ENCODE assay signal across 8 mouse cellular contexts in genomic region chr8:83715771-83716170, GRCm38 (mm10). TPM values are rescaled to one million over a fixed set of nuclear protein-coding genes. Genes with fewer than 3 reads are reported as not detected.
A peak's percentile ranks its signal among the peaks of the same experiment; 100 is the strongest.
DNase-seq lines count a peak whose midpoint lies in the region; ATAC-seq and TF ChIP-seq lines count a peak whose summit lies in the region.

No protein-coding gene starts in this region.

- no peak for ATAC-seq in hindbrain, postnatal 0 days
- no peak for ATAC-seq in neural tube, embryonic 13.5 days (ENCODE audit: low read depth)

- no peak for DNase-seq in left cerebral cortex, adult 2 months (ENCODE audit: extremely low spot score in 1 of 2, low spot score in 2 of 2)
- no peak for DNase-seq in left cerebral cortex, adult 9 months (ENCODE audit: low spot score in 2 of 2)
- no peak for DNase-seq in hindbrain, postnatal 0 days (ENCODE audit: low spot score)
- no peak for DNase-seq in layer of hippocampus, adult 11-12 months (ENCODE audit: low spot score)
- DNase-seq in frontal cortex, postnatal 25 days (ENCODE audit: low spot score in 2 of 2) = no peak
- DNase-seq in frontal cortex, postnatal 36 days (ENCODE audit: low spot score in 2 of 2) = no peak

- no peaks in the 10 kb centered on the region for H3K9me3 ChIP-seq in hindbrain, postnatal 0 days (ENCODE audit: low read length)
- H3K9me3 ChIP-seq in neural tube, embryonic 13.5 days = no peaks in the 10 kb centered on the region

- H3K36me3 ChIP-seq in hindbrain, postnatal 0 days (ENCODE audit: insufficient read depth, low read length) = peaks cover 7% of the 10 kb centered on the region
- peaks cover 14% of the 10 kb centered on the region for H3K36me3 ChIP-seq in neural tube, embryonic 13.5 days

- TF ChIP-seq POLR2A in cortical plate, adult 2 months (IDR thresholded peaks at IDR 0.05; ENCODE audit: extremely low read depth, insufficient read depth, low read length) = no peak

- peak overlapping the region; percentile 85 for H3K4me2 ChIP-seq in hindbrain, postnatal 0 days (ENCODE audit: low read depth, low read length)
- H3K4me2 ChIP-seq in neural tube, embryonic 13.5 days = peak overlapping the region; percentile 97

- peak overlapping the region; percentile 96 for H3K27ac ChIP-seq in left cerebral cortex, adult 2 months
- no peak overlapping the region for H3K27ac ChIP-seq in cortical plate, adult 2 months (ENCODE audit: insufficient read depth, low read length)
- peak overlapping the region; percentile 93; the same call in 1 of the 2 replicates for H3K27ac ChIP-seq in hindbrain, postnatal 0 days
- H3K27ac ChIP-seq in neural tube, embryonic 13.5 days (replicated peaks) = peak overlapping the region; percentile 91; the same call in 1 of the 2 replicates

- H3K27me3 ChIP-seq in hindbrain, postnatal 0 days (ENCODE audit: insufficient read depth, low read length) = no peaks in the 10 kb centered on the region
- 0 out of 2 replicates have a peak, but pooled peaks cover 4% of the 10 kb centered on the region for H3K27me3 ChIP-seq in neural tube, embryonic 13.5 days

- intact Hi-C loops in left cerebral cortex, adult 2 months (cut with DNase I) = no loop called here

- under 1% methylated on average over 17 of the region's 17 CpGs for WGBS in hindbrain, postnatal 0 days
- WGBS in neural tube, embryonic 13.5 days = under 1% methylated on average over 17 of the region's 17 CpGs

- TF ChIP-seq CTCF in left cerebral cortex, adult 2 months (IDR thresholded peaks at IDR 0.05) = no peak
- no peak for TF ChIP-seq CTCF in cortical plate, adult 2 months (IDR thresholded peaks at IDR 0.05; ENCODE audit: extremely low read depth, insufficient read depth, low read length)
- TF ChIP-seq CTCF in hindbrain, postnatal 0 days (IDR thresholded peaks at IDR 0.05; ENCODE audit: low read depth) = no peak

- H3K4me3 ChIP-seq in left cerebral cortex, adult 2 months = peak overlapping the region; percentile 95
- peak overlapping the region; percentile 76 for H3K4me3 ChIP-seq in cortical plate, adult 2 months (ENCODE audit: insufficient read depth, low read length)
- peak overlapping the region; percentile 94 for H3K4me3 ChIP-seq in hindbrain, postnatal 0 days (ENCODE audit: low read length)
- H3K4me3 ChIP-seq in neural tube, embryonic 13.5 days = peak overlapping the region; percentile 93

- peak overlapping the region; percentile 84 for H3K9ac ChIP-seq in hindbrain, postnatal 0 days (replicated peaks; ENCODE audit: low read length)
- peak overlapping the region; percentile 87 for H3K9ac ChIP-seq in neural tube, embryonic 13.5 days

- H3K4me1 ChIP-seq in cortical plate, adult 2 months (ENCODE audit: control insufficient read depth, insufficient read depth, low read length) = peaks cover 2% of the 10 kb centered on the region; the same call in 1 of the 2 replicates
- H3K4me1 ChIP-seq in hindbrain, postnatal 0 days (ENCODE audit: insufficient read depth, low read length) = 0 out of 2 replicates have a peak, but pooled peaks cover 10% of the 10 kb centered on the region
- H3K4me1 ChIP-seq in neural tube, embryonic 13.5 days (replicated peaks) = peaks cover 24% of the 10 kb centered on the region

RNA-seq across cellular contexts. Expression of gene Ddx39, which starts 0.8 kb away (rescaled TPM):
- total RNA-seq in left cerebral cortex, adult 2 months (2021) = 10 to 100 TPM; 19.9 to 20.2 TPM
- polyA plus RNA-seq in cortical plate, adult 2 months (2012; rRNA removed) = 26.5 and 29.0 TPM in 2 replicates
- 36.2 and 44.6 TPM in 2 replicates for total RNA-seq in hindbrain, postnatal 0 days (2014; rRNA removed)
- 72.3 and 75.9 TPM in 2 replicates for polyA plus RNA-seq in hindbrain, postnatal 0 days (2015; fragmentation: Nextera tagmentation; extraction: Ambion mirVana)
- 101 and 105 TPM in 2 replicates for polyA plus RNA-seq in neural tube, embryonic 13.5 days (2015; fragmentation: Nextera tagmentation; extraction: Ambion mirVana)

RNA-seq across cellular contexts. Expression of gene Pkn1, which starts 16.8 kb away (rescaled TPM):
- 10 to 100 TPM; 60.9 to 65.6 TPM for total RNA-seq in left cerebral cortex, adult 2 months (2021)
- polyA plus RNA-seq in cortical plate, adult 2 months (2012; rRNA removed) = 60.8 and 70.2 TPM in 2 replicates
- total RNA-seq in hindbrain, postnatal 0 days (2014; rRNA removed) = 54.7 and 65.6 TPM in 2 replicates
- polyA plus RNA-seq in hindbrain, postnatal 0 days (2015; fragmentation: Nextera tagmentation; extraction: Ambion mirVana) = 18.2 and 21.8 TPM in 2 replicates
- 21.3 and 25.5 TPM in 2 replicates for polyA plus RNA-seq in neural tube, embryonic 13.5 days (2015; fragmentation: Nextera tagmentation; extraction: Ambion mirVana)

RNA-seq across cellular contexts. Expression of gene Adgre5, which starts 25.4 kb away (rescaled TPM):
- total RNA-seq in left cerebral cortex, adult 2 months (2021) = 10 to 100 TPM in 1 of 2 experiments, 1 to 10 TPM in 1; 8.9 to 11.5 TPM
- polyA plus RNA-seq in cortical plate, adult 2 months (2012; rRNA removed) = 25.9 and 26.9 TPM in 2 replicates
- 9.2 and 10.4 TPM in 2 replicates for total RNA-seq in hindbrain, postnatal 0 days (2014; rRNA removed)
- polyA plus RNA-seq in hindbrain, postnatal 0 days (2015; fragmentation: Nextera tagmentation; extraction: Ambion mirVana) = 8.2 and 8.6 TPM in 2 replicates
- 12.7 and 14.7 TPM in 2 replicates for polyA plus RNA-seq in neural tube, embryonic 13.5 days (2015; fragmentation: Nextera tagmentation; extraction: Ambion mirVana)

RNA-seq across cellular contexts. Expression of gene Ptger1, which starts 49.3 kb away (rescaled TPM):
- 1 to 10 TPM in 1 of 2 experiments, under 1 TPM in 1; 0.95 to 2.2 TPM for total RNA-seq in left cerebral cortex, adult 2 months (2021)
- polyA plus RNA-seq in cortical plate, adult 2 months (2012; rRNA removed) = 1.6 and 2.2 TPM in 2 replicates
- 2.6 and 4.7 TPM in 2 replicates for total RNA-seq in hindbrain, postnatal 0 days (2014; rRNA removed)
- 0.40 and 0.49 TPM in 2 replicates for polyA plus RNA-seq in hindbrain, postnatal 0 days (2015; fragmentation: Nextera tagmentation; extraction: Ambion mirVana)
- 0.46 and 0.50 TPM in 2 replicates for polyA plus RNA-seq in neural tube, embryonic 13.5 days (2015; fragmentation: Nextera tagmentation; extraction: Ambion mirVana)
